Mouse (Mus musculus) MEL (cell line): ENCODE data around the gene Mrvi1. TPM values are rescaled to one million over a fixed set of nuclear protein-coding genes. Genes with fewer than 3 reads are reported as not detected.

ENCODE experiments used
- DNase-seq: peaks from one replicate; pipeline ENCODE4 v3.0.0; 2011; ENCODE audit warnings: low read depth, low spot score
- H3K27ac ChIP-seq: 2 replicates; pipeline ENCODE4 v1.5.1; 2012; ENCODE audit warnings: low read depth, mild to moderate bottlenecking, control low read depth, low read length, moderate library complexity; ENCODE audit not compliant: control insufficient read depth
- H3K27me3 ChIP-seq, 2 experiments: fragments of 150-350 bp in 1 of 2; sonication (generic) in 1 of 2; 2 replicates each; pipeline ENCODE4 v1.6.1; 2012; ENCODE audit warnings: low read length in 2 of 2, mild to moderate bottlenecking in 2 of 2, improper control_type of control experiment in 1 of 2, moderate library complexity in 1 of 2; ENCODE audit not compliant: insufficient read depth in 2 of 2, control insufficient read depth in 1 of 2
- H3K36me3 ChIP-seq, 2 experiments: 2 replicates each; pipeline ENCODE4 v1.6.1; 2012 to 2014; ENCODE audit warnings: low read length in 2 of 2, improper control_type of control experiment in 1 of 2, inconsistent platforms in 1 of 2, mild to moderate bottlenecking in 1 of 2; ENCODE audit not compliant: insufficient read depth in 2 of 2, control insufficient read depth in 1 of 2
- H3K4me1 ChIP-seq, 2 experiments: fragments of 150-350 bp in 1 of 2; sonication (generic) in 1 of 2; 2 replicates each; pipeline ENCODE4 v1.6.1; 2012; ENCODE audit warnings: low read length in 2 of 2, improper control_type of control experiment in 1 of 2, mild to moderate bottlenecking in 1 of 2; ENCODE audit not compliant: insufficient read depth in 2 of 2, control insufficient read depth in 1 of 2
- H3K4me3 ChIP-seq, 2 experiments: fragments of 150-350 bp in 1 of 2; sonication (generic) in 1 of 2; 2 replicates each; pipeline ENCODE4 v1.5.1; 2012; ENCODE audit warnings: low read depth in 2 of 2, low read length in 2 of 2, mild to moderate bottlenecking in 2 of 2, moderate library complexity in 2 of 2, control low read depth in 1 of 2, improper control_type of control experiment in 1 of 2; ENCODE audit not compliant: control insufficient read depth in 1 of 2, insufficient read depth in 1 of 2
- H3K79me2 ChIP-seq: 2 replicates; pipeline ENCODE4 v1.6.1; 2012; ENCODE audit warnings: mild to moderate bottlenecking, low read length, moderate library complexity; ENCODE audit not compliant: control insufficient read depth, poor library complexity, insufficient read depth
- H3K9ac ChIP-seq: 2 replicates; pipeline ENCODE4 v1.6.1; 2012; ENCODE audit warnings: low read depth, mild to moderate bottlenecking, control low read depth, low read length, moderate library complexity; ENCODE audit not compliant: control insufficient read depth, poor library complexity, severe bottlenecking
- H3K9me3 ChIP-seq: fragments of 150-350 bp; sonication (generic); replicated peaks from 2 replicates; pipeline ENCODE4 v1.6.1; 2012; ENCODE audit warnings: mild to moderate bottlenecking, low read length, improper control_type of control experiment, moderate library complexity; ENCODE audit not compliant: insufficient read depth
- BHLHE40 ChIP-seq: IDR thresholded peaks from 2 replicates; pipeline ENCODE4 v1.6.1; 2012; ENCODE audit warnings: low read depth, mild to moderate bottlenecking, inconsistent platforms, low read length, improper control_type of control experiment, borderline replicate concordance
- CHD1 ChIP-seq: IDR thresholded peaks from 2 replicates; pipeline ENCODE4 v1.6.1; 2012; ENCODE audit warnings: low read depth, mild to moderate bottlenecking, inconsistent platforms, low read length, improper control_type of control experiment
- CHD2 ChIP-seq: IDR thresholded peaks from 2 replicates; pipeline ENCODE4 v1.6.1; 2011; ENCODE audit warnings: low read length, improper control_type of control experiment
- CTCF ChIP-seq, 3 experiments: IDR thresholded peaks in 2 of 3; conservative IDR thresholded peaks in 1 of 3; 2 replicates each; pipeline ENCODE4 v1.5.1; 2011 to 2012; ENCODE audit warnings: low read length in 3 of 3, low read depth in 2 of 3, mild to moderate bottlenecking in 2 of 3, improper control_type of control experiment in 1 of 3, inconsistent platforms in 1 of 3, mixed read lengths in 1 of 3, moderate library complexity in 1 of 3; ENCODE audit not compliant: control insufficient read depth in 1 of 3, insufficient read depth in 1 of 3, poor library complexity in 1 of 3, severe bottlenecking in 1 of 3
- ELF1 ChIP-seq: IDR thresholded peaks from 2 replicates; pipeline ENCODE4 v1.6.1; 2014; ENCODE audit warnings: low read depth, mild to moderate bottlenecking, inconsistent platforms, low read length, improper control_type of control experiment, moderate library complexity
- GABPA ChIP-seq: IDR thresholded peaks from 2 replicates; pipeline ENCODE4 v1.6.1; 2012; ENCODE audit warnings: low read depth, mild to moderate bottlenecking, inconsistent platforms, low read length, improper control_type of control experiment, moderate library complexity
- MEF2A ChIP-seq: IDR thresholded peaks from 2 replicates; pipeline ENCODE4 v1.6.1; 2014; ENCODE audit warnings: low read depth, mild to moderate bottlenecking, inconsistent platforms, low read length, improper control_type of control experiment; ENCODE audit not compliant: poor library complexity, insufficient replicate concordance, severe bottlenecking; ENCODE audit errors: extremely low read depth
- NELFE ChIP-seq: IDR thresholded peaks from 2 replicates; pipeline ENCODE4 v1.6.1; 2011; ENCODE audit warnings: low read depth, low read length, improper control_type of control experiment
- NRF1 ChIP-seq: IDR thresholded peaks from 2 replicates; pipeline ENCODE4 v1.6.1; 2014; ENCODE audit warnings: low read depth, mild to moderate bottlenecking, inconsistent platforms, low read length, improper control_type of control experiment, moderate library complexity; ENCODE audit not compliant: poor library complexity, insufficient read depth, severe bottlenecking
- POLR2A ChIP-seq, 2 experiments: IDR thresholded peaks; 2 replicates each; pipeline ENCODE4 v1.6.1; 2011 to 2012; ENCODE audit warnings: low read length in 2 of 2, mild to moderate bottlenecking in 2 of 2, control low read depth in 1 of 2, improper control_type of control experiment in 1 of 2, low read depth in 1 of 2, moderate library complexity in 1 of 2; ENCODE audit not compliant: control insufficient read depth in 1 of 2, insufficient read depth in 1 of 2, poor library complexity in 1 of 2
- POLR2AphosphoS5 ChIP-seq: IDR thresholded peaks from 2 replicates; pipeline ENCODE4 v1.6.1; 2012; ENCODE audit warnings: low read depth, borderline replicate concordance, mild to moderate bottlenecking, inconsistent platforms, low read length, moderate library complexity, mixed read lengths
- RCOR1 ChIP-seq: IDR thresholded peaks from 2 replicates; pipeline ENCODE4 v1.6.1; 2012; ENCODE audit warnings: low read depth, mild to moderate bottlenecking, inconsistent platforms, low read length, improper control_type of control experiment
- TCF12 ChIP-seq: IDR thresholded peaks from 2 replicates; pipeline ENCODE4 v1.6.1; 2014; ENCODE audit warnings: low read depth, mild to moderate bottlenecking, inconsistent platforms, low read length, improper control_type of control experiment, moderate library complexity
- ZMIZ1 ChIP-seq: IDR thresholded peaks from 2 replicates; pipeline ENCODE4 v1.6.1; 2012; ENCODE audit warnings: low read depth, mild to moderate bottlenecking, inconsistent platforms, low read length, improper control_type of control experiment, moderate library complexity
- ZNF384 ChIP-seq: IDR thresholded peaks from 2 replicates; pipeline ENCODE4 v1.6.1; 2012; ENCODE audit warnings: low read depth, mild to moderate bottlenecking, inconsistent platforms, low read length, improper control_type of control experiment
- polyA plus RNA-seq, 2 experiments: library from polyadenylated mRNA; stranded (reverse) in 1 of 2; unstranded in 1 of 2; fragments of >175 nt in 1 of 2; fragments of >200 nt in 1 of 2; gene quantifications; 2 replicates each; pipeline versions ENCODE4 v1.2.1 to v1.2.4; 2012; ENCODE audit warnings: low replicate concordance in 2 of 2, low read depth in 1 of 2; ENCODE audit not compliant: insufficient read length in 2 of 2, insufficient read depth in 1 of 2, missing spikeins in 1 of 2
- total RNA-seq: library from RNA; depleted of rRNA; stranded (reverse); fragments of 300-350 nt; gene quantifications from 2 replicates; pipeline ENCODE4 v1.2.3, GENCODE M21; 2012

Mrvi1 gene
- total and polyA plus RNA-seq, 3 experiments = 0.19 to 0.92 TPM; not detected in 1

- Histone ChIP-seq H3K9ac (no peak overlapping the region), H3K27ac (no peak overlapping the region)
- no peak for TF ChIP-seq ZMIZ1
- TF ChIP-seq BHLHE40 = no peak
- no peak for TF ChIP-seq POLR2A (IDR thresholded peaks at IDR 0.05; ENCODE audit: control insufficient read depth in 1 of 2, insufficient read depth in 1 of 2, low read depth in 1 of 2, low read length in 2 of 2, poor library complexity in 1 of 2)
- TF ChIP-seq MEF2A = no peak
- no peak for TF ChIP-seq ZNF384
- TF ChIP-seq TCF12 = no peak
- no peak for TF ChIP-seq GABPA
- no peak for TF ChIP-seq CHD2
- no peak for TF ChIP-seq POLR2AphosphoS5
- no peak for TF ChIP-seq RCOR1
- TF ChIP-seq NELFE = no peak
- no peak for TF ChIP-seq CHD1
Measured at GRCm38 (mm10) chr7:110963655-110963997, 18.6 kb downstream of the Mrvi1 start.

GRCm38 (mm10) chr7:110962943-110963654 lies 19.2 kb downstream of the Mrvi1 start:
- TF ChIP-seq CHD2 = no peak
- no peak for TF ChIP-seq CTCF (IDR thresholded peaks at IDR 0.05 in 2 of 3, conservative IDR thresholded peaks at IDR 0.05 in 1 of 3; ENCODE audit: control insufficient read depth in 1 of 3, insufficient read depth in 1 of 3, low read depth in 2 of 3, low read length in 3 of 3, poor library complexity in 1 of 3, severe bottlenecking in 1 of 3)
- TF ChIP-seq ELF1 = no peak
- no peak for TF ChIP-seq TCF12
- TF ChIP-seq CHD1 = no peak
- no peak for TF ChIP-seq NRF1
- no peak overlapping the region for H3K4me3 ChIP-seq
- no peaks in the 10 kb centered on the region for H3K9me3 ChIP-seq
- no peaks in the 10 kb centered on the region for H3K27me3 ChIP-seq
- DNase-seq = no peak
- peaks cover 2 to 11% of the 10 kb centered on the region in 2 experiments; a peak in 3 of 4 replicates for H3K4me1 ChIP-seq
- no peak overlapping the region for H3K9ac ChIP-seq
- no peak overlapping the region for H3K27ac ChIP-seq
- peaks cover 0 to 7% of the 10 kb centered on the region in 2 experiments; a peak in 2 of 4 replicates for H3K36me3 ChIP-seq
- H3K79me2 ChIP-seq = no peaks in the 10 kb centered on the region

More at GRCm38 (mm10) chr7:110963655-110963997, 18.6 kb downstream of the Mrvi1 start:
- Histone ChIP-seq H3K36me3 (peaks cover 0 to 7% of the 10 kb centered on the region in 2 experiments; a peak in 2 of 4 replicates), H3K27me3 (no peaks in the 10 kb centered on the region), H3K9me3 (no peaks in the 10 kb centered on the region), H3K4me1 (peaks cover 3 to 14% of the 10 kb centered on the region in 2 experiments; a peak in 3 of 4 replicates), H3K4me3 (no peak overlapping the region), H3K79me2 (no peaks in the 10 kb centered on the region)
- DNase-seq = no peak
